Mouse (Mus musculus) C2C12 (cell line): ENCODE data around the gene Ypel2.

ENCODE experiments used
- CEBPB ChIP-seq: IDR thresholded peaks from one replicate; pipeline ENCODE4 v1.6.1; 2011; ENCODE audit warnings: low read depth, mild to moderate bottlenecking, control low read depth, moderate library complexity
- CTCF ChIP-seq: IDR thresholded peaks from one replicate; pipeline ENCODE4 v1.5.1; 2011; ENCODE audit not compliant: control insufficient read depth, insufficient read depth, insufficient read length
- FOSL1 ChIP-seq: IDR thresholded peaks from one replicate; pipeline ENCODE4 v1.8.0; 2011; ENCODE audit warnings: mild to moderate bottlenecking, low read length; ENCODE audit not compliant: poor library complexity, insufficient read depth, severe bottlenecking
- MAX ChIP-seq: IDR thresholded peaks from one replicate; pipeline ENCODE4 v1.6.1; 2011; ENCODE audit warnings: mild to moderate bottlenecking, control low read depth
- MYOD1 ChIP-seq: IDR thresholded peaks from one replicate; pipeline ENCODE4 v1.6.1; 2011; ENCODE audit warnings: low read depth; ENCODE audit not compliant: control insufficient read depth, insufficient read length
- MYOG ChIP-seq: IDR thresholded peaks from one replicate; pipeline ENCODE4 v1.6.1; 2011; ENCODE audit not compliant: control insufficient read depth, insufficient read length; ENCODE audit errors: extremely low read depth
- USF1 ChIP-seq: IDR thresholded peaks from one replicate; pipeline ENCODE4 v1.6.1; 2011; ENCODE audit warnings: low read depth, mild to moderate bottlenecking, control low read depth, moderate library complexity

- TF ChIP-seq CTCF, result no peak
- no peak for TF ChIP-seq MAX
- TF ChIP-seq MYOD1, result no peak
- no peak for TF ChIP-seq USF1
- no peak for TF ChIP-seq CEBPB
- no peak for TF ChIP-seq MYOG
- TF ChIP-seq FOSL1, result no peak
Observed at GRCm38 (mm10) chr11:86958182-86958581, 35.3 kb downstream of the Ypel2 start.
